Mouse (Mus musculus) myocyte (in vitro differentiated cells): Measurements from ENCODE around the gene Padi6. TPM values are rescaled to one million over a fixed set of nuclear protein-coding genes. Genes with fewer than 3 reads are reported as not detected.
A peak's percentile ranks its signal among the peaks of the same experiment; 100 is the strongest.

Experiments
- H3K27me3 ChIP-seq: one replicate; pipeline ENCODE4 v1.6.1; 2011; ENCODE audit not compliant: control insufficient read depth, insufficient read depth, insufficient read length
- H3K36me3 ChIP-seq: one replicate; pipeline ENCODE4 v1.6.1; 2011; ENCODE audit not compliant: control insufficient read depth, insufficient read depth
- H3K4me2 ChIP-seq: one replicate; pipeline ENCODE4 v1.6.1; 2011; ENCODE audit warnings: low read depth, control low read depth
- H3K4me3 ChIP-seq: one replicate; pipeline ENCODE4 v1.5.1; 2011; ENCODE audit warnings: mild to moderate bottlenecking, control low read depth, moderate library complexity
- H3K79me2 ChIP-seq: one replicate; pipeline ENCODE4 v1.6.1; 2011; ENCODE audit not compliant: control insufficient read depth, insufficient read depth
- H3ac ChIP-seq: one replicate; pipeline ENCODE4 v1.6.1; 2011; ENCODE audit not compliant: control insufficient read depth, insufficient read length
- CEBPB ChIP-seq: IDR thresholded peaks from 2 replicates; pipeline ENCODE4 v1.6.1; 2011; ENCODE audit warnings: mild to moderate bottlenecking, moderate library complexity; ENCODE audit not compliant: poor library complexity, insufficient read depth, severe bottlenecking
- E2F4 ChIP-seq: IDR thresholded peaks from one replicate; pipeline ENCODE4 v1.6.1; 2011; ENCODE audit warnings: mild to moderate bottlenecking, control low read depth, moderate library complexity; ENCODE audit not compliant: insufficient read depth
- MAX ChIP-seq: IDR thresholded peaks from one replicate; pipeline ENCODE4 v1.6.1; 2011; ENCODE audit warnings: low read depth, mild to moderate bottlenecking, control low read depth
- MYOD1 ChIP-seq, 3 experiments: IDR thresholded peaks; one replicate each; pipeline ENCODE4 v1.6.1; 2011; ENCODE audit warnings: control low read depth in 2 of 3, low read depth in 2 of 3, mild to moderate bottlenecking in 2 of 3, moderate library complexity in 1 of 3; ENCODE audit not compliant: insufficient read length in 2 of 3, control insufficient read depth in 1 of 3
- MYOG ChIP-seq, 3 experiments: IDR thresholded peaks; one replicate each; pipeline ENCODE4 v1.6.1; 2011; ENCODE audit warnings: control low read depth in 2 of 3, low read depth in 2 of 3, mild to moderate bottlenecking in 2 of 3; ENCODE audit not compliant: insufficient read length in 2 of 3, control insufficient read depth in 1 of 3, insufficient read depth in 1 of 3
- POLR2A ChIP-seq: IDR thresholded peaks from one replicate; pipeline ENCODE4 v1.6.1; 2011; ENCODE audit warnings: low read depth, mild to moderate bottlenecking, control low read depth, moderate library complexity; ENCODE audit not compliant: insufficient read length
- POLR2AphosphoS2 ChIP-seq: IDR thresholded peaks from one replicate; pipeline ENCODE4 v1.6.1; 2011; ENCODE audit warnings: low read depth, control low read depth; ENCODE audit not compliant: insufficient read length
- REST ChIP-seq: IDR thresholded peaks from one replicate; pipeline ENCODE4 v1.6.1; 2011; ENCODE audit warnings: mild to moderate bottlenecking, control low read depth, moderate library complexity; ENCODE audit not compliant: insufficient read depth, insufficient read length
- SRF ChIP-seq: IDR thresholded peaks from one replicate; pipeline ENCODE4 v1.6.1; 2011; ENCODE audit warnings: low read depth; ENCODE audit not compliant: control insufficient read depth, insufficient read length
- TCF12 ChIP-seq: IDR thresholded peaks from one replicate; pipeline ENCODE4 v1.6.1; 2011; ENCODE audit warnings: mild to moderate bottlenecking, control low read depth; ENCODE audit not compliant: poor library complexity, insufficient read depth, severe bottlenecking
- TCF3 ChIP-seq: IDR thresholded peaks from one replicate; pipeline ENCODE4 v1.6.1; 2011; ENCODE audit warnings: low read depth, control low read depth; ENCODE audit not compliant: insufficient read length
- USF1 ChIP-seq: IDR thresholded peaks from one replicate; pipeline ENCODE4 v1.6.1; 2011; ENCODE audit warnings: low read depth, mild to moderate bottlenecking, control low read depth, moderate library complexity
- polyA plus RNA-seq: library from polyadenylated mRNA; unstranded; fragments of >200 nt; fragmentation: generic; extraction: Trizol; gene quantifications from one replicate; pipeline ENCODE4 v1.2.1, GENCODE M21; 2012; ENCODE audit warnings: missing spikeins

Padi6 gene
- polyA plus RNA-seq, 1 experiment, result 0.20 TPM

- H3K4me2 ChIP-seq, result no peak overlapping the region
- H3K36me3 ChIP-seq, result no peaks in the 10 kb centered on the region
- peaks cover 4% of the 10 kb centered on the region for H3K27me3 ChIP-seq
- no peak overlapping the region for H3ac ChIP-seq
- no peak overlapping the region for H3K4me3 ChIP-seq
- no peaks in the 10 kb centered on the region for H3K79me2 ChIP-seq
- 0 out of 2 replicates have a peak, but pooled peaks have one; percentile 4 for TF ChIP-seq CEBPB
- TF ChIP-seq MYOG (IDR thresholded peaks at IDR 0.05; ENCODE audit: control insufficient read depth in 1 of 3, insufficient read depth in 1 of 3, insufficient read length in 2 of 3, low read depth in 2 of 3), result peak; percentile 18 to 85 (median 21)
- no peak for TF ChIP-seq TCF12
- TF ChIP-seq MYOD1 (IDR thresholded peaks at IDR 0.05; ENCODE audit: control insufficient read depth in 1 of 3, insufficient read length in 2 of 3, low read depth in 2 of 3), result peak; percentile 59 to 87 (median 65)
- peak; percentile 55 for TF ChIP-seq TCF3
These were observed 45.0 kb upstream of the Padi6 start for GRCm38 (mm10) chr4:140787414-140787813.

- H3K79me2 ChIP-seq, result no peaks in the 10 kb centered on the region
- TF ChIP-seq POLR2AphosphoS2 (no peak), SRF (no peak), POLR2A (no peak), REST (no peak), CEBPB (no peak), TCF12 (no peak), TCF3 (no peak), USF1 (no peak), MAX (no peak), MYOG (IDR thresholded peaks at IDR 0.05; ENCODE audit: control insufficient read depth in 1 of 3, insufficient read depth in 1 of 3, insufficient read length in 2 of 3, low read depth in 2 of 3) (no peak), E2F4 (no peak), MYOD1 (IDR thresholded peaks at IDR 0.05; ENCODE audit: control insufficient read depth in 1 of 3, insufficient read length in 2 of 3, low read depth in 2 of 3) (no peak)
- no peak overlapping the region for H3K4me2 ChIP-seq
- H3K36me3 ChIP-seq, result no peaks in the 10 kb centered on the region
- H3K4me3 ChIP-seq, result no peak overlapping the region
- H3K27me3 ChIP-seq, result no peaks in the 10 kb centered on the region
- H3ac ChIP-seq, result no peak overlapping the region
These were observed 42.8 kb upstream of the Padi6 start for GRCm38 (mm10) chr4:140785217-140785616.

DNA sequence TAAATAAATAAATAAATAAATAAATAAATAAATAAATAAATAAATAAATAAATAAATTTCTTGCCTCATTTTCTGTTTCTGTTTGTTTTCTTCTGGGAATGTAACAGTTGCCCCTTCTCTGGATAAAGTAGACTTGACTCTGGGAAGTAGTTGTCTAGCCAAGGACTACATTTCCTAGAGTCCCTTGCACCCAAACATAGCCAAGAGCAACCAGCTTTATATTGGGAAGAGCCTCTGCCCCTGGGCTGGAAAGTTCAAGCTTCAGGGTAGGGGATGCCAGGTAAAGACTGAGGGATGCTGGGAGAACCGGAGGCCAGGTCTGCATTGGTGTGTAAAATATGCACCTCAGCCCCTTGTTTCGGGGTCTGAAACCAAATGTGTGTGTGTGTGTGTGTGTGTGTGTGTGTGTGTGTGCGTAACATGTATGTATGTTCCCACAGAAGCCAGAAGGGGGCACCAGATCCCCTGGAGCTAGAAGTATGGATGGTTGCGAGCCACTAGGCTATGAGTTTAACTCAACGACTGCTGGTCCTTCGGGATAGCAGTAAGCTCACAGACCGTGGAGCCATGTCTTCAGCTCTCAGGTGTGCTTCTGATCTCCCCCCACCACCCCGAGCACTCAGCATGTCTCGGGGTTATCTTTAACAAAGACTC lies 42.0 kb upstream of the Padi6 start:
- no peak for TF ChIP-seq POLR2AphosphoS2
- no peak for TF ChIP-seq REST
- no peak for TF ChIP-seq USF1
- TF ChIP-seq TCF3, result no peak
- no peak for TF ChIP-seq MAX
- TF ChIP-seq E2F4, result no peak
- no peak for TF ChIP-seq TCF12
- no peak for TF ChIP-seq POLR2A
- TF ChIP-seq CEBPB, result no peak
- no peak for TF ChIP-seq MYOD1 (IDR thresholded peaks at IDR 0.05; ENCODE audit: control insufficient read depth in 1 of 3, insufficient read length in 2 of 3, low read depth in 2 of 3)
- TF ChIP-seq SRF, result no peak
- TF ChIP-seq MYOG (IDR thresholded peaks at IDR 0.05; ENCODE audit: control insufficient read depth in 1 of 3, insufficient read depth in 1 of 3, insufficient read length in 2 of 3, low read depth in 2 of 3), result no peak
- Histone ChIP-seq H3K27me3 (no peaks in the 10 kb centered on the region), H3K4me3 (no peak overlapping the region), H3K4me2 (no peak overlapping the region), H3K36me3 (no peaks in the 10 kb centered on the region), H3K79me2 (no peaks in the 10 kb centered on the region), H3ac (no peak overlapping the region)

DNA sequence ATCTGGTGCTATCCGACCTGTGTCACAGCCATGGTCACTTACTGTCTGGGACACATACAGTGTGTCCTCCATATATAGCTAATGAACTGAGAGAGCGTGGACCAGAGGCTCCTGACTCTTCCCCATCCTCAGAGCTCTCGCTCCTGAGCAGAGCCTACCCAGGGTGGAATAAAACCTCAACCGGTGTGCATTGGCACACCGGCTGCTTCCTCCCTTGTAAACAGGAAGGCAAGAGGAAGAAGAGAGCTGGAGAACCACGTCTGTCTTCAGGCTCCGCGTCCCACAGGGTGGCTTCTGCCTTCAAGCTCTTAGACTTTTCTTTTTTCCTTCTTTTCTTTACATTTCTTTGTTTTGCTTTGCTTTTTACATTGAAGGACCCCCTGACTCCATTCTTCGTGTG lies 40.4 kb upstream of the Padi6 start:
- Histone ChIP-seq H3K4me2 (no peak overlapping the region), H3K79me2 (no peaks in the 10 kb centered on the region), H3K27me3 (no peaks in the 10 kb centered on the region), H3K4me3 (no peak overlapping the region), H3K36me3 (no peaks in the 10 kb centered on the region), H3ac (no peak overlapping the region)
- TF ChIP-seq E2F4, result no peak
- no peak for TF ChIP-seq MYOD1 (IDR thresholded peaks at IDR 0.05; ENCODE audit: control insufficient read depth in 1 of 3, insufficient read length in 2 of 3, low read depth in 2 of 3)
- TF ChIP-seq MAX, result no peak
- TF ChIP-seq TCF3, result no peak
- no peak for TF ChIP-seq SRF
- TF ChIP-seq POLR2AphosphoS2, result no peak

DNA sequence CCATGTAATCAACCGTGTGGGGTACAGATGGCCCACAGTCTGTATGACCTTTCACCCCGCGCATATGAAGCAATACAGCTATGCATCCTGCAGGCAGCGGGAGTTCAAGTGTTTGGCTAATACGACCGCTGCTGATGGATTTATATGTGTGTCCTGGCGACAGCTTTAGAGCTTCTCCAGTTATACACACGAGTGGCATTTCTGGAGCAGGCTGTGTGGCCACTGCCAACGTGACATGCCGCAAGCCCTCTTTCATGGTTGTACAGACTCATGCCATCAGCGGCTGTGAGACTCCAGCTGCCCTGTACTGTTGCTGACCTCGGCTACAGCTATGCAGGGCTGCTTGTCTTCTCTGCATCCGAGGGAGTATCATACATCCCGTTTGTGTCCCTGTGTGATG lies 38.1 kb upstream of the Padi6 start:
- Histone ChIP-seq H3K4me3 (no peak overlapping the region), H3K79me2 (no peaks in the 10 kb centered on the region), H3K4me2 (no peak overlapping the region), H3K27me3 (no peaks in the 10 kb centered on the region), H3K36me3 (no peaks in the 10 kb centered on the region), H3ac (no peak overlapping the region)
- TF ChIP-seq E2F4, result no peak
- TF ChIP-seq CEBPB, result no peak
- TF ChIP-seq POLR2AphosphoS2, result no peak
- TF ChIP-seq MYOD1 (IDR thresholded peaks at IDR 0.05; ENCODE audit: control insufficient read depth in 1 of 3, insufficient read length in 2 of 3, low read depth in 2 of 3), result no peak
- no peak for TF ChIP-seq REST
- no peak for TF ChIP-seq MYOG (IDR thresholded peaks at IDR 0.05; ENCODE audit: control insufficient read depth in 1 of 3, insufficient read depth in 1 of 3, insufficient read length in 2 of 3, low read depth in 2 of 3)
- TF ChIP-seq POLR2A, result no peak
- no peak for TF ChIP-seq MAX
- TF ChIP-seq TCF3, result no peak
